Mouse (Mus musculus): ENCODE data around the gene Cd164.

Gene Cd164

GRCm38 (mm10) chr10:41504996-41505395 is 14.2 kb upstream of the Cd164 start:
- DNase-seq: no peak

- peak; percentile 71 to 74 for DNase-seq
Observed at GRCm38 (mm10) chr10:41505446-41505845, 13.8 kb upstream of the Cd164 start.

DNA sequence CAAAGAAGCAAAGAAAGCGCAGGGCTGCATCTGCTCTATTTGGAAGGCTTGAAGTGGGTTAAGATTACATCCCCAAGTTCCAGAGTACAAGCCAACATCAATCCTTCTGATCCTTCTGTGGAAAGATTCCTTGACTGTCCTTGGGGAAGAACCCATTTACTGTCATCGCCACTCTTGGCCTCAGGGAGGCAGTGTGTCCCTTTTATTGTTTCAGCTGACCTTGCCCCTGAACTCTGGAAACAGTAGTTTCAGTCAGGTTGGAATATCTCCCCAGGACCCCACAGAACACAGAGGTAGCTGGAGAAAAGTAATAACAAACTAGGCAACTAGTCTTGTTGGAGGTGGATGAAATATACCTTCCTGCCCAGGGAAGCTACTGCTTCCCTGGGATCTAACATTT is 10.1 kb upstream of the Cd164 start:
- peak in 1 of 2 experiments; percentile 38 for DNase-seq

DNA sequence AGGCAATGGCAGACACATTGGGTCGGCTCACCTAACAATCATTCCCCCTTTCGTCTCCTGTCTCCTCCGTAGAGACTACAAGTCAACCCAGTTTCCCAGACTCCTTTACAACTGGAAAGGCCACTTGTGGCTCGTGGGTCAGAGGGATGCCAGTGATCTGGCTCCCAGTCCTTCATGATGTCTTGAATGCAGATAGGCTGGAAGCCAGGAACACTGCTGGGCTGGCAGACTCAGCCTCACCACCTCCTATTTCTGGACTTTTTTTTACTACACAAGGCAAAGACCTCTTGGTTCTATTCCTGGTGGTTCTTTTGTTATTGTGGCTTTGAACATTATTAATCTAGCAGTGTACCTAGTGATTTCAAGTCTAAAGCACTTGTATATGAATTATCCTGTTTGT is 4.9 kb upstream of the Cd164 start:
- no peak for DNase-seq

DNA sequence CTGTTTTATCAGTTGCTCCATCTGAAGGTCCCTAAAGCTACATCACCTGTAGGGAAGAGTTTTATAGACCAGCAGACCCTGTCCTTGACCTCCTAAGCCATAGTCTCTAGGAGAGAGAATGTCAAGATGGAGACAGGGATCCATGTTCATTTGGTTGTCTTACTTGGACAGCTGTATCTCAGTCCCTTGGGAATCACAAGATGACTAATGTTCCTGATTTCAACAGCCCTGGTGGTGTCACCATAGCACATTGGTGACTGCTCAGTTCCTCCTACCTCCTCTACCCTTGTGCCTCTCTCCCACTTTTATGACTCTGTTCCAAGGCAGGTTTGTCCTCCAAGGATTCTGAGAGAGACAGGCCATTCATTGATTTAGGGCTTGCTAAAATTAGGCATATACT is 4.3 kb upstream of the Cd164 start:
- DNase-seq: no peak

GRCm38 (mm10) chr10:41518508-41518980 is 670 bp upstream of the Cd164 start:
- peak; percentile 81 to 85 for DNase-seq

GRCm38 (mm10) chr10:41519640-41520409 is 611 bp downstream of the Cd164 start:
- peak; percentile 29 to 49 for DNase-seq

DNA sequence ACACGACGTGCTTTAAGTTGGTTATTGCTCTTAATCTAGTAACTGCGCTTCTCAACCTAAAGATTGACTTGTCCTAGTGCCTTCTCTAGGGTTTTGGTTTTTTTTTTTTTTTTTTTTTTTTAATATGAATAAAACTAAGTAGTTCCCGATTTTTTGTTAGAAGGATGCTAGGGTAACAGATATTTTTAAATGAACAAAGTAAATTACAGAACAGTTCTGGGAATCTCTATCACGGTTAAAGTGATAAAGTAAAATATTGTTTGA is 1.1 kb downstream of the Cd164 start:
- DNase-seq: no peak

DNA sequence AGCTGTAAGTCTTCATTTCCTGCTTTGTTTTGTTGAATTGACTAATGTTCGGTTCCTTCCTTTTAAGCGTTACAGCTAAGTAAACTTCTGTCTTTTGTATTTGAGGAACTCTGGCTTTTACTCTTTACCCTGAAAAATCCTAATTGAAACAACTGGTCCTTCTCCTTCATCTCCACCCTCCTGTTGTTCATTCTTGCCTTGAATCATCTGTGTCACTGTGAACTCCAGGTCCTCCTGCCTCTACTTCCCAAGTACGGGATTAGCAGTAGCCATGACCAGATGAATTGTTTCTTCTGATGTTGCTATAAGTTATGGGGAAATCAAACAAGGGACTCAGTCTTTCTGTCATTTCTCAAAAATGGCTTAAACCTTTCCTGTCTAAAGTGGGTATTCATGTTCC is 4.2 kb downstream of the Cd164 start:
- no peak for DNase-seq

DNA sequence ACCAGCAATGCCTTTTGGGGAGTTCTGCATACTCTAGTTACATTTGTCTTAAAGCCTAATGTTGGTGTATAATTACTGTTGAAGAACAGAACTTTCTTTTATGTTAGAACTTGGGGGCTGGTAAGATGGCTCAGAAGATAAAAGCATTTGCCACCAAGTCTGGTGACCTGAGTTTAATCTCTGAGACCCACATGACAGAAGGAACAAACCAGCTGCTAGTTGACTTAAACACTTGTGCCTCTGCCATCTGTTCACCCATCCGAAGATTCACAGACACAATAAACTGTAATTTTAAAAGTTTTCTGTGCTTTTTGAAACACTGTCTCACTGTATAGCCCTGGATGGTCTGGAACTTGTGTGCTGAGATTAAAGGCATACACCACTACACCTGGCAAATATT is 6.5 kb downstream of the Cd164 start:
- no peak for DNase-seq

DNA sequence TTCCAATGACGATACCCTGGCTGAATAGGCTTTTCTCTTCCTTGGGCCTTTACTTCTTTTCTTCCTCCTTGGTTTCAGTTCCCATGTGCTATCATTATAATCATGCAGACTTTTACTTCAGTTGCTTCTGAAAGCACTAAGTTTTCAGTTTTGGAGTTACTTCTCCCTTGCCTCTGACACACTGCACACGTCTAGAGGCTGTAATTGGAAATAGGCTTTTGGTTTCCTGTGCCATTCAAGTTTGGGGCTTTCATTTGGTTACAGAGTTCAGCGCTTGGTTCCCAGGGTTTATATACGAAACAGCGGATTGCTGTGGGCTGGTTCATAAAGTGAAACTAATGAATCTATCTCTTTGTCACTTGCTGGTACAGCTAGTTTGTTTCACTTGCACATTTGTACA is 10.8 kb downstream of the Cd164 start:
- DNase-seq: no peak

- DNase-seq: no peak
Observed at GRCm38 (mm10) chr10:41535991-41536390, 16.8 kb downstream of the Cd164 start.

DNA sequence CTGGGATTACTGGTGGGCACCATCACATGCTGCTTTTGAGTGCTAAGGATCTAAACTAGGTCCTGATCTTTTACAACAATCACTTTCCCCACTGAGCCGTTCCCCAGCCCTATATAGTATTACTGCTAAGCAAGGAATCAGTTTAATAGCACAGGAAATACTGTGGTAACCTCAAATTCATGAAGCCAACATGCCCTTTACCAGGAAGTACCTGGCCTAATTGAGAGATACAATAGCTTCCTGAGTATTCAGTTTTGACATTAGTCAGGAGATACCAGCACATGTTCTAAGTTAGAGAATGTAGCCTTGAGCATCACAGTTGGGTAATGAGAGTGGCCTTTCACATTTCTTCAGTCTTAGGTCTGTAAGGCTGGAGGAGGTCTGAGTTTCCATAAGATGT is 17.5 kb downstream of the Cd164 start:
- no peak for DNase-seq

GRCm38 (mm10) chr10:41537226-41537982 is 18.2 kb downstream of the Cd164 start:
- DNase-seq: no peak

- no peak for DNase-seq
Observed at GRCm38 (mm10) chr10:41537983-41538330, 18.7 kb downstream of the Cd164 start.

GRCm38 (mm10) chr10:41538986-41539385 is 19.8 kb downstream of the Cd164 start:
- no peak for DNase-seq

DNA sequence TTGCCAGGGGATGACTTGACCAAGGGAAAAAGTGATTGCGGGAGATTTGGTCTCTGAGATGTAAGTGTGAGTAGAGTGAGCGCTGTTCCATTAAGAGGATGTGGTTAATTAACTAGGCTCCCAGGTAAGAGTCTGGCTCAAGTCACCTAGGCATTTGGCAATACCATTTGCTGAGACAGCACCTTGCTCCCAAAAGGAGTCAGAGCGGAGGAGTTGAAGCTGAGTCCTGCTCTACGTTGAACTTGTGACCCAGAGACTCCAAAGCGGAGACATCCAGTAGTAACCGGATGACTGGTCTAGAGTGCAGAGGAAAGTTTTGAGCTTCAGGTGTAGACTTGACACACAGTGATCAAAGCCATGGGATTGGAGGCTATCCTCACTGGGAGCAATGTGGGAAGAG is 22.8 kb downstream of the Cd164 start:
- DNase-seq: peak; percentile 26 to 45

GRCm38 (mm10) chr10:41543439-41543838 is 24.2 kb downstream of the Cd164 start:
- no peak for DNase-seq

GRCm38 (mm10) chr10:41543844-41544243 is 24.6 kb downstream of the Cd164 start:
- no peak for DNase-seq

GRCm38 (mm10) chr10:41544481-41545190 is 25.4 kb downstream of the Cd164 start:
- no peak for DNase-seq

DNA sequence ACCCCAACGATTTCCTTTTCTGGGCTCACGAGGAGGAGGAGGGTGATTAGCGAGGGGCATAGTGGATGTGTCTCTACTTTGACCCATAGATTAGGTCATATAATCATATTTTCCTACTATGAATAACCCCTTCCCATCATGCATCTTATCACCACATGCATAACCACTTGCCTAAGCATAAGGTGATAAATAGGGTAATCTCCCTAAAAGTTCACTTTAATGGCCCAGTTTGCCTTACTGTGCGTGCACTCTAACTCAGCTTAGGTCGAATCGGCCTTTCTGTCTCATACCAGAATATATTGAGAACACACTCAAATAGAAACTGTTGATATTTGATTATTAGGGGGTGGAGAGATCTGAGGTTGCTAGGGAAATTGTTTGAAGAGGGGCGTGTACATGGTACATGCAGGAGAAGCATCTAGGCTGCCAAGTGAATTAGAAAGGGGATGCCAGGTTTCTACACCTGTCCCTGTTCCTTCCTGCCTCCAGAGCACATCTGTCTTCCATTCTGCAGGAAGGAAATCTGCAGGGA is 26.1 kb downstream of the Cd164 start:
- no peak for DNase-seq

DNA sequence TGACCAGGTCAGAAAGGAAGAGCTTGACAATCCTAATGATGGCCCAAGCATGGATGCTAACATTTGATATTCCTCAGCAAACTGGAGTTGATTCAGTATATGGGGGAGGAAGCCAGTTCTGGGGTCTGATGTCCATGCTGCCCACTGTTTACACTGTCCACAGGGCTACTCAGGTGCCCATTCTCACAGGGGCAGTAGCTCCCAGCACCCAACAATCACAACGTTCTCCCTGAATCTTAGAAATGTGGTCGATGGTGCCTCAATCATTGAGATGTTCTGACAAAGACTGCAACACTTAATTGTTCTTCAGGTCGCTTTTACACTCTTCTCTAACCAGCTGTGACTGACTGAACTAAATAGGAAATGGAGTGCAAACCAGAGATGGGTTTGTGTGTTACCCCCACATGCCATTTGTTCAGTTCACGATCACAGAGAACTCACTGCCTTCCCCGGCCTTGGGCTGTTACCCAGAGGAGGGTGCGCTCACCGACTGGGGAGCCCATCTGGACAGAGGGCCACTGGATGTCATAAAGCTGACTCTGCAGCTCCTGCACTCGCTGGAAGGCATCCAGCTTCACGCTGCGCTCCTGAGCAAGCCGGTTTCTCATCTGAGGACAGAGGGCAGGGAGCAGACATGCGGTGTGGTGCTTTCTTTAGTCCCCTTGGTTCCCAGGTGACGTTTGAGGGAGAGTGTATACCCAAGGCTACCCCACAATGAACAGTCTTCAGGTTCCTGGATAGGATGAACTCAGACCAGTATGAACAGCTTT is 27.4 kb downstream of the Cd164 start:
- peak; percentile 79 to 81 for DNase-seq

GRCm38 (mm10) chr10:41550711-41551110 is 31.5 kb downstream of the Cd164 start:
- DNase-seq: no peak

Data from kidney, adult 8-10 months (tissue).